Mouse (Mus musculus) G1E (cell line): ENCODE results near the gene Prkcsh.

Source experiments
- CTCF ChIP-seq: IDR thresholded peaks from 2 replicates; pipeline ENCODE4 v1.5.1; 2012; ENCODE audit warnings: low read depth, low read length, inconsistent platforms, mixed read lengths
- GATA1 ChIP-seq: IDR thresholded peaks from 2 replicates; pipeline ENCODE4 v1.6.1; 2012; ENCODE audit warnings: borderline replicate concordance, low read length, inconsistent platforms, mixed read lengths
- POLR2AphosphoS5 ChIP-seq: IDR thresholded peaks from 2 replicates; pipeline ENCODE4 v1.6.1; 2012; ENCODE audit warnings: low read depth, low read length, inconsistent platforms; ENCODE audit not compliant: insufficient replicate concordance

DNA sequence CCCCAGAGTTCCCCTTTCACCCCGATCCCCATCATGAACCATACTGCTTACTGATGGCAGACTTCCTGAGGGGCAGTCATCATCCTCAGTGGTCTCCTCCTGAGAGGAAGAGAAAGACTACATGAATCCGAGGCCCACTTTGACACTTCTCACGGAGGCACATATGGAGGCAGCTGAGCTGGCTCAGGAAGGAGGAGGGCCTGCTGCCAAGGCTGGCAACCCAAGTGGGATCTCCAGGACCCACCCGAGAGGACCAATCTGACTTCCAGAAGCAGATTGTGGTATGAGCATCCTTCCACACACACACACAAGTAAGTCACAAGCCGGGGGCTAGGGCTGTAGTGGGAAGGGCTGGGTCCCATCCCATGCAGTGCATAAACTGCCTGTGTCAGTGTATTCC is 25.3 kb upstream of the Prkcsh start:
- no peak for TF ChIP-seq CTCF
- TF ChIP-seq POLR2AphosphoS5: no peak
- TF ChIP-seq GATA1: no peak
